Comparison of ENCODE assay signal across 8 mouse cellular contexts in the genomic region with DNA sequence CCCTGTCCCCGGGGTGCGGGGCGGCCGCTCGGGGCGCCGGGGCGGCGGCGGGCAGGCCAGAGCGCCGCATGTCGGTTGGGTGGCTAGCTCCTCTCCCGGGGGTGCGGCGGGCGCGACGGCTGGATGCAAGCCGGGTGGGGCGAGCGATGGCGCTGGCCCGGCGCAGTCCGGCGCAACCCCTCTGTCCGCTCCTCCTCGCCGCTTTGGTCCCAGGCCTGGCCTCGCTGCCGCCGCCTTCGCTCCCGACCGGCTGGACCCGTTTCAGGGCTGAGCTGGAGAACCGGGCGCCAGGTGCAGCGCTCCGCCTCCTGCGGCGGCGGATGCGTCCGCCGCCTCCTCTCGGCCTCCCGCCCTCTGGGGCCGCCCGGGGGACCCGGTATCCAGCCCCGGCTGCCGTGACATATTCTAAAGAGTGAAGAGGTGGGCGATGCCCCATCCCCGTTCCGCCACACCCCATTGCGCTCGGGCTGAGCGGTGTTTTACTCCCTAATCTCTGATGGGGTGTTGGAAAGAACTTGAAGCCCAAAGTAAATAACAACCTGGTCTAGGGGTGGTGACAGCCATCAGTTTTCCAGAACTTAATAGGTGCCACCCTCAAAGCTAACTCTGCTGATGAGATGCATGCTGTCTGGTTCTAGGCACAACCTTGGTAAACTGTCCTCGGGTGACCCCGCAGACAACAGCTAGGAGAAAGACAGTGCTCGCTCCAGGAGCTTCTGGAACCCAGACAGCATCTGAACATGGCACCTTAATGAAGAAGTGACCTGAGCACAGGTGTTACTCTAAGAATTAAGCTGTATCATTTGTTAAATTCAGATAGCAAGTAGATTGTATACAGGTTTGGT. TPM values are rescaled to one million over a fixed set of nuclear protein-coding genes. Genes with fewer than 3 reads are reported as not detected.
DNase-seq lines count a peak whose midpoint lies in the region; ATAC-seq and TF ChIP-seq lines count a peak whose summit lies in the region.

A gene (minus strand): TSS at position 407 of the 845 bp plus-strand sequence.

- peak; percentile 42 to 58 for DNase-seq in heart, adult 9 months (ENCODE audit: low spot score in 2 of 2)
- peak; percentile 37 to 53 for DNase-seq in kidney, adult 8-10 months
- DNase-seq in spleen, adult 2 months (ENCODE audit: low read depth in 1 of 2, low spot score in 2 of 2), result peak in 1 of 2 experiments; percentile 38

- 1% methylated on average over 57 of the region's 63 CpGs for WGBS in embryonic facial prominence, embryonic 12.5 days
- WGBS in limb, embryonic 15.5 days, result 2% methylated on average over 39 of the region's 63 CpGs
- under 1% methylated on average over 62 of the region's 63 CpGs for WGBS in midbrain, embryonic 15.5 days
- WGBS in spleen, adult 2 months, result 5% methylated on average over 53 of the region's 63 CpGs

- H3K27me3 ChIP-seq in erythroblast, embryonic 14.5 days (ENCODE audit: control insufficient read depth), result peaks cover 38% of the 10 kb centered on the region
- H3K27me3 ChIP-seq in embryonic facial prominence, embryonic 12.5 days, result peaks cover 32% of the 10 kb centered on the region
- peaks cover 12% of the 10 kb centered on the region for H3K27me3 ChIP-seq in limb, embryonic 15.5 days
- no peaks in the 10 kb centered on the region for H3K27me3 ChIP-seq in midbrain, embryonic 15.5 days (replicated peaks)
- H3K27me3 ChIP-seq in spleen, adult 2 months (ENCODE audit: control insufficient read depth, insufficient read depth, low read length), result peaks cover 5% of the 10 kb centered on the region; the same call in 1 of the 2 replicates

- H3K36me3 ChIP-seq in erythroblast, embryonic 14.5 days (ENCODE audit: control insufficient read depth), result no peaks in the 10 kb centered on the region
- H3K36me3 ChIP-seq in embryonic facial prominence, embryonic 12.5 days, result no peaks in the 10 kb centered on the region
- H3K36me3 ChIP-seq in limb, embryonic 15.5 days, result no peaks in the 10 kb centered on the region
- H3K36me3 ChIP-seq in midbrain, embryonic 15.5 days (replicated peaks), result no peaks in the 10 kb centered on the region
- H3K36me3 ChIP-seq in spleen, adult 2 months (ENCODE audit: control insufficient read depth, insufficient read depth, low read length), result no peaks in the 10 kb centered on the region

- H3K9ac ChIP-seq in embryonic facial prominence, embryonic 12.5 days, result peak within 1 kb of the TSS; percentile 57
- H3K9ac ChIP-seq in limb, embryonic 15.5 days, result peak within 1 kb of the TSS; percentile 50
- H3K9ac ChIP-seq in midbrain, embryonic 15.5 days, result peak within 1 kb of the TSS; percentile 95

- no peak for ATAC-seq in erythroblast, adult 5-6 weeks (replicated peaks; ENCODE audit: low FRiP score, poor library complexity, severe bottlenecking)
- peak; percentile 65; the same call in 1 of the 2 replicates for ATAC-seq in embryonic facial prominence, embryonic 12.5 days (ENCODE audit: insufficient number of reproducible peaks, insufficient read depth, low FRiP score, low TSS enrichment)
- ATAC-seq in limb, embryonic 15.5 days (ENCODE audit: insufficient number of reproducible peaks, low FRiP score, low TSS enrichment, low read depth), result 0 out of 2 replicates have a peak, but pooled peaks have one; percentile 24
- ATAC-seq in midbrain, embryonic 15.5 days (replicated peaks), result peak; percentile 82

- peak within 1 kb of the TSS; percentile 98 for H3K4me2 ChIP-seq in embryonic facial prominence, embryonic 12.5 days (replicated peaks)
- peak within 1 kb of the TSS; percentile 99 for H3K4me2 ChIP-seq in limb, embryonic 15.5 days
- H3K4me2 ChIP-seq in midbrain, embryonic 15.5 days, result peak within 1 kb of the TSS; percentile 67

- no peaks in the 10 kb centered on the region for H3K9me3 ChIP-seq in erythroblast, embryonic 14.5 days (ENCODE audit: control insufficient read depth, low read length)
- no peaks in the 10 kb centered on the region for H3K9me3 ChIP-seq in embryonic facial prominence, embryonic 12.5 days
- no peaks in the 10 kb centered on the region for H3K9me3 ChIP-seq in limb, embryonic 15.5 days
- H3K9me3 ChIP-seq in midbrain, embryonic 15.5 days, result no peaks in the 10 kb centered on the region

- H3K27ac ChIP-seq in embryonic facial prominence, embryonic 12.5 days, result 0 out of 2 replicates have a peak within 1 kb of the TSS, but pooled peaks have one; percentile 1
- H3K27ac ChIP-seq in limb, embryonic 15.5 days, result 0 out of 2 replicates have a peak within 1 kb of the TSS, but pooled peaks have one; percentile 27
- H3K27ac ChIP-seq in midbrain, embryonic 15.5 days, result peak within 1 kb of the TSS; percentile 96
- 0 out of 2 replicates have a peak within 1 kb of the TSS, but pooled peaks have one; percentile 4 for H3K27ac ChIP-seq in spleen, adult 2 months (ENCODE audit: insufficient read depth, low read length)

- peak within 1 kb of the TSS; percentile 53 for H3K4me3 ChIP-seq in erythroblast, embryonic 14.5 days (replicated peaks)
- H3K4me3 ChIP-seq in embryonic facial prominence, embryonic 12.5 days, result peak within 1 kb of the TSS; percentile 74
- H3K4me3 ChIP-seq in limb, embryonic 15.5 days, result peak within 1 kb of the TSS; percentile 73
- H3K4me3 ChIP-seq in midbrain, embryonic 15.5 days, result peak within 1 kb of the TSS; percentile 97
- peak within 1 kb of the TSS; percentile 92 for H3K4me3 ChIP-seq in spleen, adult 2 months (ENCODE audit: extremely low read depth, insufficient read depth, insufficient read length)

- peaks cover 2% of the 10 kb centered on the region for H3K4me1 ChIP-seq in erythroblast, embryonic 14.5 days (ENCODE audit: control insufficient read depth)
- H3K4me1 ChIP-seq in embryonic facial prominence, embryonic 12.5 days, result 0 out of 2 replicates have a peak, but pooled peaks cover 6% of the 10 kb centered on the region
- H3K4me1 ChIP-seq in limb, embryonic 15.5 days, result peaks cover 14% of the 10 kb centered on the region
- peaks cover 22% of the 10 kb centered on the region for H3K4me1 ChIP-seq in midbrain, embryonic 15.5 days
- peaks cover 4% of the 10 kb centered on the region; the same call in 1 of the 2 replicates for H3K4me1 ChIP-seq in spleen, adult 2 months (ENCODE audit: control insufficient read depth, insufficient read depth, insufficient read length)

- TF ChIP-seq POLR2A in spleen, adult 2 months (IDR thresholded peaks at IDR 0.05; ENCODE audit: low read depth, low read length), result no peak

- TF ChIP-seq CTCF in spleen, adult 2 months (IDR thresholded peaks at IDR 0.05; ENCODE audit: extremely low read depth, insufficient read depth, insufficient read length, insufficient replicate concordance), result no peak

RNA-seq across cellular contexts. Expression of the gene that starts here (rescaled TPM):
- not detected in 2 replicates for polyA plus RNA-seq in erythroblast, embryonic 14.5 days (2012)
- total RNA-seq in erythroblast, adult 5-6 weeks (2015; ENCODE audit: low replicate concordance), result 8.2 and 8.3 TPM in 2 replicates
- total RNA-seq in erythroblast, adult 5-6 weeks (2017; ENCODE audit: low replicate concordance), result 2.8 and 4.0 TPM in 2 replicates
- polyA plus RNA-seq in embryonic facial prominence, embryonic 12.5 days (2016; fragmentation: Nextera tagmentation; extraction: Ambion mirVana), result 1.6 and 1.7 TPM in 2 replicates
- polyA plus RNA-seq in limb, embryonic 15.5 days (2015; fragmentation: Nextera tagmentation; extraction: Ambion mirVana), result 4.3 and 4.9 TPM in 2 replicates
- polyA plus RNA-seq in midbrain, embryonic 15.5 days (2015; fragmentation: Nextera tagmentation; extraction: Ambion mirVana), result 11.6 TPM in 2 replicates
- 3.7 and 4.5 TPM in 2 replicates for polyA plus RNA-seq in spleen, adult 2 months (2012; rRNA removed)

Comparison
In these comparisons a context has a peak if more than half of its experiments do, and no peak if none do; other contexts are left out.
1. H3K27ac ChIP-seq: peak in every context shown above with its lines; median percentile 96 in midbrain, embryonic 15.5 days; 27 in limb, embryonic 15.5 days; 4 in spleen, adult 2 months; 1 in embryonic facial prominence, embryonic 12.5 days.